Mouse (Mus musculus): ENCODE measurements around the gene Josd2.

Gene Josd2

DNA sequence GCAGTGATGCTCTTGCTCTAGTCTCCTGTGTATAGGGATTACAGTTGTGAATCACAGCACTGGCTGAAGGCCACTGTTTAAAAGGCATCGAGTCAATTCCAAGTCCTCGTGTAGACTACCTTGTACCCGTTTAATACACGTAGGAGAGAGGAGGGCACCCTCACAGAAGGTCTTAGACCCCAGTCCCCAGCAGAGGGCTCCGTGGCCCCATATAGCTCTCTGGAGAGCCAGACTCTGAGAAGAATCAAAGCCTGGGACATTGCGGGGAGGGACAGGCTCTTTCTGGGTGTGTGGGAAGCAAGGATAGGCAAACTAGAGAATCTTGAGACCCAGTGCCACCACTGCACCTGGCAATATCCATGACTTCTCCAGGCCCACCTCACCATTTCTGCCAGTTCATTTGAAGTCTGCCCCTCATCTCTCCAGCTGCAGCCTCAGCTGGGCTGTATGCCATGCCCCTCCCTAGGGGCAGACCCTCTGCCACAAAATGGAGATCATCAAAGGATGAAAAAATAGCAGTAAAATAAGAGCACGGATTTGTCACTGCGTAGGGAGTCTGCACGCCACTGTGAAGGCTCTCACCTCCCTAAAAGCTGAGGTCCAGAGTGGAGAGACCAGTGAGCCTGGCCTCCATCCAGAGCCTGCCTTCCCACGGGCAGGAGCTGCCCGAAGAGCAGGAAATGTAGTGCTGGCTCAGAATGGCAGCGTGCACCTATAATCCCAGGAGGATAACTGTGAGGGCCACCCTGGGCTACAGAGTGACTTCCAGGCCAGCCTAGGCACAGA, 21.5 kb upstream of the Josd2 start:
- no peak for DNase-seq (ENCODE audit: low read depth in 2 of 2, low spot score in 2 of 2)

DNA sequence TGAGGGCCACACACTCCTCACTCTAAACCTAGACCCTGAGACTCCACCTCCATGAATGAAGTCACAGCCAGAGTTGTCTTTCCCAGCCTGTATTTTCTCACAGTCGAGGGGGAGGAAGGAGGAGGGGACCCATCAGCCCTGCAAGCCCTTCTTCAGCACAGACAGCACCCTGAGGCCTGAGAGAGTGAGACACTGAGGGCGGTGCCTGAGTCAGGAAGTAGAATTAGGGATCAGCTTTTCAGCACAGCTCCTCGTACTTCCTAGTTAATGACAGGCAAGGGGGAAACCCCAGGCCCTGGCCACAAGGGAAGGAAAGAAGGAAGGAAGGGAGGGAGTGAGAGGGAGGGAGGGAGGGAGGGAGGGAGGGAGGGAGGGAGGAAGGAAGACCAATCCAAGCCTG, 14.5 kb upstream of the Josd2 start:
- DNase-seq (ENCODE audit: low read depth in 2 of 2, low spot score in 2 of 2), result no peak

DNA sequence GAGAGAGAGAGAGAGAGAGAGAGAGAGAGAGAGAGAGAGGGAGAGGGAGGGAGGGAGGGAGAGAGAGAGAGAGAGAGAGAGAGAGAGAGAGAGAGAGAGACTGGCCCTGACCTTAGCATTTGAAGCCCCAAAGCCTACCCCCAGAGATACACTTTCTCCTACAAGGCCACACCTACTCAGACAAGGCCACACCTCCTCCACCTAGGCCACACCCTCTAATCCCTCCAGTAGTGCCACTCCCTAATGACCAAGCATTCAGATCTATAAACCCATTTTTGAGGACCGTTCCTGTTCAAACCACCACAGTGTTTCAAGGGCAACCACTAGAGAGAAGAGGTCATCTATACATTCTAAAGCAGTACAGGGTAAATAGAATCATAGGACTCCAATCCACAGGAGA, 11.5 kb upstream of the Josd2 start:
- no peak for DNase-seq (ENCODE audit: low read depth in 2 of 2, low spot score in 2 of 2)

DNA sequence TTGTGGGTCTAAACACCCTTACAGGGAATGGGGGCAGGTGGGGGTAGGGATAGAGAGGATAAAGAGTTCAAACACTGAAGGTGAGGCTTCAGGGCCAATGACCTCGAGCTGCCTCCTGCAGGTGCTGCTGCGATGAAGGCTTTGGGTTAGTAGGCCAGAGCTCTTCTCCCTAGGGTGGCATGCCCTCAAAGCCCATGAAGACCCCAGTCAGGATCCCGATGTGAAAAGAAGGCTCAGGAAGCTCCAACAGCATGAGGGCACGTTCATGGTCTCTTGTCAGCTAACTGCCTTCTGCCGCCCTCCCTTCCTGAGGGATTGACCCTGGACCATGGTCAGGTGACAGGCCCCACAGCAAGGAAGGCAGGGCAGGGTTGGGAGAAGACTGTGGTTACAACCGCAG, 7.7 kb upstream of the Josd2 start:
- no peak for DNase-seq (ENCODE audit: low read depth in 2 of 2, low spot score in 2 of 2)

DNA sequence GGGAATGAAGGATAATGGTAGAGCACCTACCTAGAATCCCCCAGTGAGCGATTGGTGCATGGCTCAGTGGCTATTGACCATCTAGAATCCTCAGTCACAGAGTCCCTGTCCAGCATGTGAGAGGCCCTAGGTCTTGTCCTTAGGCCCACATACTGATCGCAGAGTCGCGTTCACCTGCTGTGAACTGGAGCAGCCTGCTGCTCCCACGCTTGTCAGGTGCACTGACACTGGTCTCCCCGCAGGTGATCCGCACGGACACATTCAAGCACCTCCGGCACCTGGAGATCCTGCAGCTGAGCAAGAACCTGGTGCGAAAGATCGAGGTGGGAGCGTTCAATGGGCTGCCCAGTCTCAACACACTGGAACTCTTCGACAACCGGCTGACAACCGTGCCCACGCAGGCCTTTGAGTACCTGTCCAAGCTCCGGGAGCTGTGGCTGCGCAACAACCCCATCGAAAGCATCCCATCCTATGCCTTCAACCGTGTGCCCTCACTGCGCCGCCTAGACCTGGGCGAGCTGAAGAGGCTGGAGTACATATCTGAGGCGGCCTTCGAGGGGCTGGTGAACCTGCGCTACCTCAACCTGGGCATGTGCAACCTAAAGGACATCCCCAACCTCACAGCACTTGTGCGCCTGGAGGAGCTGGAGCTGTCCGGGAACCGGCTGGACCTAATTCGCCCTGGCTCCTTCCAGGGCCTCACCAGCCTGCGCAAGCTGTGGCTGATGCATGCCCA, 6.8 kb upstream of the Josd2 start:
- DNase-seq (ENCODE audit: low read depth in 2 of 2, low spot score in 2 of 2), result no peak

DNA sequence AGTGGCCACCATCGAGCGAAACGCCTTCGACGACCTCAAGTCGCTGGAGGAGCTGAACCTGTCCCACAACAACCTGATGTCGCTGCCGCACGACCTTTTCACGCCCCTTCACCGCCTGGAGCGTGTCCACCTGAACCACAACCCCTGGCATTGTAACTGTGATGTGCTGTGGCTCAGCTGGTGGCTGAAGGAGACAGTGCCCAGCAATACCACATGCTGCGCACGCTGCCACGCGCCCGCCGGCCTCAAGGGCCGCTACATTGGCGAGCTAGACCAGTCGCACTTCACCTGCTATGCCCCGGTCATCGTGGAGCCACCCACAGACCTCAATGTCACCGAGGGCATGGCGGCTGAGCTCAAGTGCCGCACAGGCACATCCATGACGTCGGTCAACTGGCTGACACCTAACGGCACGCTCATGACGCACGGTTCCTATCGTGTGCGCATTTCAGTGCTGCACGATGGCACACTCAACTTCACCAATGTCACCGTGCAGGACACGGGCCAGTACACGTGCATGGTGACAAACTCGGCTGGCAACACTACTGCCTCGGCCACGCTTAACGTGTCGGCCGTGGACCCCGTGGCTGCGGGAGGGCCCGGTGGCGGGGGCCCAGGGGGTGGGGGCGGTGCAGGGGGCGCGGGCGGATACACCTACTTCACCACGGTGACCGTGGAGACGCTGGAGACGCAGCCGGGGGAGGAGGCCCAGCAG, 6.1 kb upstream of the Josd2 start:
- DNase-seq (ENCODE audit: low read depth in 2 of 2, low spot score in 2 of 2), result no peak

DNA sequence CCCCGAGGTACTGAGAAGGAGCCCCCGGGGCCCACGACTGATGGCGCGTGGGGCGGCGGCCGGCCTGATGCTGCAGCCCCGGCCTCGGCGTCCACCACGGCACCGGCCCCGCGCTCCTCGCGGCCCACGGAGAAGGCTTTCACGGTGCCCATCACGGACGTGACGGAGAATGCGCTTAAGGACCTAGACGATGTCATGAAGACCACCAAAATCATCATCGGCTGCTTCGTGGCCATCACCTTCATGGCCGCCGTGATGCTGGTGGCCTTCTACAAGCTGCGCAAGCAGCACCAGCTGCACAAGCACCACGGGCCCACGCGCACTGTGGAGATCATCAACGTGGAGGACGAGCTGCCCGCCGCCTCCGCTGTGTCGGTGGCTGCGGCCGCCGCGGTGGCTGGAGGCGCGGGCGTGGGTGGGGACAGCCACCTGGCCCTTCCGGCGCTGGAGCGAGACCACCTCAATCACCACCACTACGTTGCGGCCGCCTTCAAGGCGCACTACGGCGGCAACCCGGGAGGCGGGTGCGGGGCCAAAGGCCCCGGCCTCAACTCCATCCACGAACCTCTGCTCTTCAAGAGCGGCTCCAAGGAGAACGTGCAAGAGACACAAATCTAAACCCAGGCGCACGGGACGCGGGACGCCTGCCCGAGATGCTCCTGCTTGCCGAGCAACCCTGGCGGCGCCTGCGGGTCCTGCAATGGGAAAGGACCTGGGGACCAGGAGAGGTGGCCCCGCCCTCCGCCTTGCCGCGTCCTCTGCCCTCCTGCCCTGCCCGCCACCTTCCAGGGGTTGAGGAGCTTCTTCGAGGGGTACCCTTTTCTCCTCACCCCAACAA, 5.3 kb upstream of the Josd2 start:
- DNase-seq (ENCODE audit: low read depth in 2 of 2, low spot score in 2 of 2), result no peak

DNA sequence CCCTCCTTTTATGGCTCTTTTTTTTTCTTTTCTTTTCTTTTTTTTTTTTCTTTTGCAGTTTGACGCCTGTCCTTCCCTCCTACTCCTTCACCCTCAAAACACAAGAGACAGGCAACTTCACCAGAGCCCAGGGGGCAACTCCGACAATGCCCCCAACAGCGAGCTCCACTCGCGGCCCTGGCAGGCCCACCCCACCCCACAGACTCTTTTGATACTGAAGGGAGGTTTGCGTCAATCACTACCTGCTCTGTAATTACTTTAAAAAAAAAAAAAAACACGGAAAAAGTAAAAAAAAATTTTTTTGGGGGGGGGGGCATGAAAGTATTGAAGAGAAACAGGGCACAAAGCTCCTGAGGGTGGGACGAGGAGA, 4.7 kb upstream of the Josd2 start:
- DNase-seq (ENCODE audit: low read depth in 2 of 2, low spot score in 2 of 2), result no peak

DNA sequence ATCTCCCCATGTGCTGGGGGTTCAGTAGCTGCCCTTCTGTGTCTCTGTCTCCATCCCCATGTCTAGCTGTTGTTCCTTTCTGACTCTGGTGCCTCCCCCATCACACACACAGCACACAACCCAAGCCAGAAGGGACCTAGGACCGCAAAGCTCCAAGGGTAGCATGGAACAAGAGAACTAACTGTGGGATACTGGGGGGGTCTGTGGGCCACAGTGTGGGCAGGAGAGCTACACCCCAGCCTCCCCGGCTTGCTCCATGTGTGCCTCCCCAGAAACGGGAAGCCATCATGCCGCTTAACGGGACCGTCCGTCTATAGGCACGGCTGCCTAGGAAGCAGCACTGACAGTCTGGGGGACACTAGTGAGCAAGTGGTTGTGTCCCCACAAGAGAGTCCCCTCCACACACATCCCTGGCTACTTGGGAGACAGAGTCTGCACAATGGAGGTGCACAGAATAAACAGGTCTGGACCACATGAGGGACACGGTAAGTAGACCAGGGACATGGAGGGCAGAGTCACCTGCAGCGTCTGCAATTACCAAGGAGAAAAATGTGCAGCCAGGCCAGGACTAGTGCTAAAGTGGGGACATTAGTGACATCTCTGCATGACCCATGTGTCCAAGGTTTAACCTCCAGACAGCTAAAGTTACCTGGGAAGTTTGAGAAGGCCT, 4.1 kb upstream of the Josd2 start:
- no peak for DNase-seq (ENCODE audit: low read depth in 2 of 2, low spot score in 2 of 2)

DNA sequence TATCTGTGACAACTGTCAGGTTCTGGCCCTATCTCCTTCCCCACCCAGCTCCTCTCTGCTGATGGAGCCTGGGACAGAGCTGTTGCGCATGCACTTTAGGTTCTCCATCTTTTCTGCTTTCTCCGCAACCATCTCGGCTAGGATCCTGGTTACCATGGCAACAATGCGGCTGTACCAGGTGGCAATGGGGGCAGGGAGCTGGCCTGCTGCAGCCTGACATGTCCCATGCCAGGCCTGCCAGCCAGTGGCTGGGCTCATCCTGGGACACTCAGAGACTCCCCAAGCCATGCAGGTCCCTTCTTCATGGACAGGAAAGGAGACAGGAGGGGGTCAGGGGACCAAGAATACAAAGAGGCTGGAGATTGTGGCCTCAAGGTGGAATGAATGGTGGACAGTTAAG, 3.3 kb upstream of the Josd2 start:
- no peak for DNase-seq (ENCODE audit: low read depth in 2 of 2, low spot score in 2 of 2)

DNA sequence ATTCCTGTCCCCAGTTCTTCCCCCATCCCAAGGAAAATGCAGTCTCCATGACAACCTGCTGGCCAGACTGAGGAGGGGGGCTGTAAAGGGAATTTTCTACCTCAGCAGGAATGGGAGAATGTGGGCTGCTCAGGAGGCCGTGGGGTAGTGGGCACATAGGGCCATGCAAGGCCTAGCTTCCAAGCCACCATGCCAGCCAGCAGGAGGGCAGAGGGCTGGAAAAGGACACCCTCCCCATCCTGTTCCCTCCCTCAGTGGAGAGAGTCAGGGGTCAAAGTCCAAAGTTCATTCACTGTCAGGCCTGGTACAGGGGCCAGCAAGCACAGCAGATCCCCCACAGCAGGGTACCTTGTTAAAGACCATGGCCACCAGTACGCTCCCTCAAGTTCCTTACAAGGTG, 2.7 kb upstream of the Josd2 start, which contains the start of gene Aspdh:
TSS of gene Aspdh (plus strand) at position 281 of the 400 bp plus-strand sequence.
- no peak for DNase-seq (ENCODE audit: low read depth in 2 of 2, low spot score in 2 of 2)

DNA sequence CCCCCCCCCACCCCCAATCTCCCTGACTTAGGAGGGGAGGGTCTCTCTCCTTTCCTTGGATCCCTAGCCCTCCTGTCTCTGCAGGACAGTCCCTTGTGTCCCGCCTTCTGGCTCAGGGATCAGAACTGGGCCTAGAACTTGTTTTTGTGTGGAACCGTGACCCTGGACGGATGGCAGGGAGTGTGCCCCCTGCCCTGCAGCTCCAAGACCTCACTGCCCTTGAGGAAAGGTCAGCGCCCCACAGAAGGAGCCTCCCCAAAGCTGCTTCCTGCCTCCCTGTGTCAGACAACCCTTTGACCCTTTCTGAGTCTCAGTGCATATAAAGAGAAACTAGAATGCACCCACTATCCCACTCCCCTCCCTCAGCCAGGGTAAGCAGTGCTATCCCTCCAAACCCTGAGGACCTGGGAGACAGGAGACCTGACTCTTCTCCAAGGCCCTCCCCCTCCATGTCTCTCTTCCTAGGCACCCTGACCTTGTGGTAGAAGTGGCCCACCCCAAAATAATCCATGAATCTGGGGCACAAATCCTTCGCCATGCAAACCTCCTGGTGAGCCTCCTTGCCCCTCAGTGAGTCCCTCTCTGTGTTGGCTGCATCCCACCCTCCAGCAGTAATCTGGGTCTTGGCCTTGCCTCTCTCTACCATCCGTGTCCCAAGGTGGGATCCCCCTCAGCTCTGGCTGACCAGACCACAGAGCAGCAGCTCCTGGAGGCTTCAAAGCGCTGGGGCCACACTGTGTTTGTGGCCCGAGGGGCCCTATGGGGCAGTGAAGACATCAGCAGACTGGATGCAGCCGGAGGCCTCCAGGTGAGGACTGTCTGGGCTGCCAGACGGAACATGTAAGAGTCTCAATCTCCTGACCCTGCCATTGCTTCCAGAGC, 1.5 kb upstream of the Josd2 start:
- DNase-seq (ENCODE audit: low read depth in 2 of 2, low spot score in 2 of 2), result no peak

DNA sequence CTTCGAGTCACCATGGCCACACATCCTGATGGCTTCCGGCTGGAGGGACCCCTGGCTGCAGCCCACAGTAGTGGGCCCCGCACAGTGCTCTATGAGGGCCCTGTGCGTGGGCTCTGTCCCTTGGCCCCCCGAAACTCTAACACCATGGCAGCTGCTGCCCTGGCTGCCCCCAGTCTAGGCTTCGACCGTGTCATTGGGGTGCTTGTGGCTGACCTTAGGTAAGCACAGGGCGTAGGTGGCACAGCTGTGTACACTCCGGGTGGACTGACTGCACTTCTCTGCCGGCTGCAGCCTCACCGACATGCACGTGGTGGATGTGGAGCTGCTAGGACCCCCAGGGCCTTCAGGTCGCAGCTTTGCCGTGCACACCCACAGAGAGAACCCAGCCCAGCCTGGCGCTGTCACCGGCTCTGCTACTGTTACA, 880 bp upstream of the Josd2 start:
- no peak for DNase-seq (ENCODE audit: low read depth in 2 of 2, low spot score in 2 of 2)

DNA sequence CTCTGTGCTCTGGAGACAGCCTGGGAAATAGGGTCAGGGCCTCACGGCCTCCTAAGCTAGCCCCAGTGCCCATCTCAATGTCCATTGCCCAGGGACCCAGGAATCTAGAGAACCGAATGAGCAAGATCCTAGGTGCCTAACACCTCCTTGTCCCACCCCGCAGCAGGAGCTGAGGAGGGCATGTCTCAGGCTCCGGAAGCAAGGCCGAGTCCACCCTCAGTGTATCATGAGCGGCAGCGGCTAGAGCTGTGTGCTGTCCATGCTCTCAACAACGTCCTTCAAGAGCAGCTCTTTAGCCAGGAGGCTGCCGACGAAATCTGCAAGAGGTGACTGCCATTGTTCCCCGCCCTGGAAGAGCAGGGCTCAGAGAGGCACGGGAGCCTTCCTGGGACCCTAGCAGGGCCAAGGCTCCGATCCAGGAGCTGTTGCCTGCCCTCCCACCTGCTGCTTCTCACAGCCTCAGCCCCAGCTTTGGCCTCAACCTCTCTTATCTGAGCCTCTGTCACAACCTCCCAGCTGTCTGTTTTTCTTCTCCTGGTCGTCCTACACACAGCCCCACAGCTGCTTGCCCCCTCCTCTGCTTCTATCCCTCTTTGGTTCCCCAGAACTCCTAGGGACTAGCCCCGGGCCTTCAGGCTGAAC, 985 bp downstream of the Josd2 start:
- no peak for DNase-seq (ENCODE audit: low read depth in 2 of 2, low spot score in 2 of 2)

DNA sequence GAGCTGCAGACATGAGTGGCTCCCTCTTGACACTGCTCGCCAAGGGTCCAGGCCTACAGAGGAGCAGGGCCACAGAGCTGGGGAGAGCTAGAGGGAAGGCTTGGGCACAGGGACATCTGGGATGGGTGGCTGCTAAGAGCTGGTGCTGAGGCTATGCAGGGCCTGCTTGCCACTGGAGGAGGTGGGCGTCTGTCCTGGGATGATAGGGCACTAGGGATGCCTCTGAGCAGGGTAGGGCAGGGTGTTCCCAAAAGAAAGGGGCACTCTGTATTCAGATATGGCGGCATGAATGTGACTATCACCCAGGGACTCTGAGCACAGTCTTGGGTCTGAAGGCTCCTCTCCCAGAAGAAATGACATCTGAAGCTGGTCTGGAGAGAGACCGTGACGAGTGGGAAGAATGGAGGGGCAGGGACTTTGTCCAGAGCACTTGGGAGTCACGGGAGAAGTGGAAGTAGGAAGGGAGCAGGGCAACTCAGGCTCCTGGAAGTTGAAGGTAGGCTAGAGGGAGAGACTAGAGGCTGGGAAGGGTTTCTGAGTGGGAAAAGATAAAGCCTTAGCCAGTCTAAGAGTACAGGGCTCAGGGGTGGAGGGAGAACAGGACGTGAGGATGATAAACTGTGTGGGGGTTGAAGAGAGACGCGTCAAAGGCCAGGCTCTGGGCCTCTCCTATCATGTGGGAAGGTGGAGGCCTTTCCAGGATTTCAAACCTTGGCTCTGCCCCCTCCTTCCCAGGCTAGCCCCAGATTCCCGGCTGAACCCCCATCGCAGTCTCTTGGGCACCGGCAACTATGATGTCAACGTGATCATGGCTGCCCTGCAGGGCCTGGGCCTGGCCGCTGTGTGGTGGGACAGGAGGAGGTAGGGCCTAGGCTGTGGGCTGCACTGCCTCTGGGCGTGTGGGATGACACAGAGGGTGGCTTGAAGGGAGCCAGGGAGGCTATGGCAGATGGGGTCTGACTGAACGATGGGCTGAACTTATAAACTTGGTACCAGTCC, 2.2 kb downstream of the Josd2 start:
- no peak for DNase-seq (ENCODE audit: low read depth in 2 of 2, low spot score in 2 of 2)

DNA sequence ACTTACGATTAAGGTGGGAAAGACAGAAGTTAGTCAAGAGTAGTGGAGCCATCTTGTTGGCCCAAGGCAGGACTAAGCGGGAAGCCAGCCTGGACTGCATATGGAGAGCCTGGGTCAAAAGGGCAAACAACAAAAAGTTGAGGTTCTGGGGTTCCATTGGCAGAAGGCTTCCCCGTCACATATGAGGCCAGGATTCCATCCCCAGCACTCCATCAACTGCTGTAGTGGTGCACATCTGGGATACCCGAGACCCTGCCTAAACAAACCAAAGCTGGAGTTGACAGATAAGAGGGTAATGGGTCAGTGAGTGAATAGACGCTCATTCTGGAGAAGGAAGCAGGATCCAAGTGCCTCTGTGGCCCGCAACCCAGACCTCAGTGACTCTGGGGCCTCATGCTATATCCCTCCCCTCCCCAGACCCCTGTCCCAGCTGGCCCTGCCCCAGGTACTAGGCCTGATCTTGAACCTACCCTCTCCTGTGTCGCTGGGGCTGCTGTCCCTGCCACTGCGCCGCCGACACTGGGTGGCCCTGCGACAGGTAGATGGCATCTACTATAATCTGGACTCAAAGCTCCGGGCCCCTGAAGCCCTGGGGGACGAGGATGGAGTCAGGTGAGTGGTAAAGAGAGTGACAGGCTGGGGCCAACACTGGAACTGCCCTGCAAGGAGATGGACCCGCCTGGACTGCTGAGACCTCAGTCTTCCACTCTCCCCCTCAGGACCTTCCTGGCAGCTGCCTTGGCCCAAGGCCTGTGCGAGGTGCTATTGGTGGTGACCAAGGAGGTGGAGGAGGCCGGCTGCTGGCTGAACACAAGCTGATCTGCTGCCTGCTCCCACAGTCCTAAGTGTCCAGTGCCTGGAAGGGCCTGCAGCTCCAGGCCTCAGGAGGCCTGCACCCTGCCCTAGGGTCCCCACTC, 3.2 kb downstream of the Josd2 start:
- DNase-seq (ENCODE audit: low read depth in 2 of 2, low spot score in 2 of 2), result no peak
